Mouse (Mus musculus) left cerebral cortex, adult 18-20 months (tissue): ENCODE data around the gene Gins2. TPM values are rescaled to one million over a fixed set of nuclear protein-coding genes. Genes with fewer than 3 reads are reported as not detected.

Experiments
- DNase-seq, 2 experiments: peaks; one replicate each; pipeline ENCODE4 v3.0.0; 2021 to 2022; ENCODE audit warnings: low spot score in 2 of 2, mixed read lengths in 1 of 2
- total RNA-seq, 2 experiments: library from RNA; stranded (reverse); gene quantifications; 2 replicates each; pipeline ENCODE4 v1.2.3; 2021

Gene Gins2
- total RNA-seq, 2 experiments from 2014 or later, result 2.1 to 2.4 TPM

GRCm38 (mm10) chr8:120567731-120568130 is 21.4 kb downstream of the Gins2 start:
- DNase-seq, result no peak

DNA sequence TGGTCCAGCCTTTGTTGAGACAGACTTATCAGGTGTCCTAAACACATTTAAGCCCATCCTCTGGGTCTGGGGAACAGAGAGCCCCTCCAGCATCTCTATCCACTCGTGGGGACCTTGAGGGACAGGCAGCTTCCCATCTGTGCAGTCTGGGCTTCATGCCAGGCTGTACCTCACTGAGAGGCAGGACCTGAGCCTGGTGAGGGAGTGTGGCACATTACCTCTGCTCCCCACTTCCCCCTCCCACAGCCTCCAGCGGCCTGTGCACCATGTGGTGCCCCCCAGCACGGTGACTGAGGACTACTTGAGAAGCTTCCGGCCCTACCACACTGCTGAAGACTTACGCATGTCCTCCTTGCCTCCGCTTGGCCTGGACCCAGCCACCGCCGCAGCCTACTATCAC is 22.4 kb downstream of the Gins2 start:
- no peak for DNase-seq

DNA sequence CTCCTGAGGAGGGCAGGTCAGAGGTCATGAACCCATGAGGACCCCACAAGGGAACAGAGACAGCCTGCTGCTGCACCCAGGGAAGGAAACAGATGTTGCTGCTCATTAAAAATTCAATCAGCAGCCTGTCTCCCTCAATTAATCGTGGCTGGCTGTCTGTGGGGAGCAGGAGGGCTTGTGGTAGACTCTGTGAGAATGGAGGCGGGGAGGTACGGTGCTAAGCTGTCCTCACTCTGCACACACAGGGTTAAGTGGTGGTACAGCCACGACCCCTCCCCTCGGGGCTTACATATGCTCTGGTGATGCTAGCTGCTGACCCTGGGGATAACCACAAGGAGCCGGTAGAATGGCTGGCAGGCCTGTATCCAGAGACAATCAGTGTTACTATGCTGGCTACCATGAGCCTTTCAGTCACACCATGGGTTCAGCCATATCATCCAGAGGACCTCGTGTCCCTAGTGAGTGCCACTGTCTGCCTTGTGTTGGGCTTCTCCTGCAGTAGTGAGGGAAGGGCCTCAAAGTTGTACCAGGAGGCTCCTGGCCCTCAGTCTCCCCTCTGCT is 23.9 kb downstream of the Gins2 start:
- DNase-seq, result no peak

- DNase-seq, result peak; percentile 60 to 72
Observed at GRCm38 (mm10) chr8:120563851-120564837, 25.0 kb downstream of the Gins2 start.

DNA sequence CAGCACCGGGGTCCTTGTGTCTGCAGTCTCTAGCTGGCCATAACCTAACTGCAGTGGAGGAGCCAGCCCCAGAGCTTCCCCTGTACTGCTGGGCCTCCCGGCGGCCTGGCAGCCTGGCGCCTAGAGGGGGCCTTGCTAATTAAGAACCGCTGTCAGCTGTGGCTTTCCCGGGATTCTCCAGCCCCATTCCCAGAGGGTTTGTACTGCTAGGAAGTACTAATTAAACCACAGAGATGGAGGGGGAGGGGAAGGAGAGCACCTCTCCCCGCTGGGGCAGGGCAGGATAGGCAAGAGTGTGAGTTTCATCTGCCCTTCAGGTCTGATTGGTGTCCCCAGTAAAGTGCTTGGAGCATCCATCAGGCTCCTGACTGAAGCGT is 25.8 kb downstream of the Gins2 start:
- no peak for DNase-seq

- DNase-seq, result no peak
Observed at GRCm38 (mm10) chr8:120562680-120563347, 26.3 kb downstream of the Gins2 start.

DNA sequence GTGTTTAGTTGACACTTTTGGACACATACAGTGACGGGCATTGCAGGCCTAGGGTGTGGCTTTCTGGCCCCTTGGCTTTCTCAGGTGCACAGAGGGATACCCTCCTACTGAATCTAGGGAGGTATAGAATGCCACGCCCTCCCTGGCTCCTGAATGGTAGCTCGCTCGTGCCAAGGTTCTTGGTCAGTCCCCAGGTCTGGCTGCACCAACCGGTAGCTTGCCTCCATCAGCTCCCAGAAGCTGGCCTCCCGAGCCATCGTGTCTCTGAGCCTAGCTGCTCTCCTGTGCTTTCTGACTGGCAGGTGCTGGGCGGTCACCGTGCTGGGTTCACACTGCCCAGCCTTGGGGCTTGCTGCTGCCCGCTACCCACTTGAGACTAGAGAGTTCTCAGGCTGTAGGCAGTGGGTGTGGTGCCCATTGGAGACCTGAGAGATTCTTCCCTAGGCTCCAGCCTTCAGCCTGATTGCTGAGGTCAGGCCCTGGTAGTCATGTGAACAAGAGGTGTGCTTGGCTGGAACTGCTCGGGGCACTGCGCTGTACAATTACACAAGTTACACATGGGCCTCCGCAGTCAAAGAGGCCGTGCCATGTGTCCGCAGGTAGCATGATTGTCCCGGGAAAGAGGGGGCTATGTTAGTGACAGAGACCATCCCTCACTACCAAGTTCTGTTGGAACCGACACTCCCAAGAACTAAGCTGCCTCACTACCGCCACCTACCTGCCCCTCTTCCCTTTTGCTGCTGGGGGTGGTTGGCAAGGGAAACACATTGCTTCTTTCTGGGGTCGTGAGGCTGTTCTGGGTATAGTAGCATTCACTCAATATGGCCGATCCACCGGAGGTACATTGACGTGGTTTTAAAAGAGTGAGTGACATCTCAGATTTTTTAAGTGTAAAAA is 27.3 kb downstream of the Gins2 start:
- peak in 1 of 2 experiments; percentile 41 for DNase-seq

DNA sequence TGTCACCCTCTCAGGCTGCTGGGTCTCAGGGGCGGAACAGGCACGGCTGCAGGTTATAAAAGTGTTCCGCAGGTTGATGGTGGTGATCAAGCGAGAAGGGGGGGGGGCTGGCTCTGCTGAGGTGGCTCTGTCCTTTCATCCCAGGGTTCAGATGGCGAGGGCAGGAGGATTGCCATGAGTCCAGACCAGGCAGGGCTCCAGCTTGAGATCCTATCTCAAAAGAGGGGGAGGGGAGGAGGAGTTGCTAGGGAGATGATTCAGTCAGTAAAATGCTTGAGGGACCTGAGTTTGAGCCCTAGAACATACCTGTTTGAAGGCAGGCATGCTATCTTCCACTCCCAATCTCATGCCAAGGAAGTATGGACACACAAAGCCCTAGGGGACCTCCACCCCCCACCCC is 28.6 kb downstream of the Gins2 start:
- DNase-seq, result no peak

- DNase-seq, result no peak
Observed at GRCm38 (mm10) chr8:120559654-120560053, 29.4 kb downstream of the Gins2 start.

GRCm38 (mm10) chr8:120558162-120558561 is 30.9 kb downstream of the Gins2 start:
- DNase-seq, result no peak

DNA sequence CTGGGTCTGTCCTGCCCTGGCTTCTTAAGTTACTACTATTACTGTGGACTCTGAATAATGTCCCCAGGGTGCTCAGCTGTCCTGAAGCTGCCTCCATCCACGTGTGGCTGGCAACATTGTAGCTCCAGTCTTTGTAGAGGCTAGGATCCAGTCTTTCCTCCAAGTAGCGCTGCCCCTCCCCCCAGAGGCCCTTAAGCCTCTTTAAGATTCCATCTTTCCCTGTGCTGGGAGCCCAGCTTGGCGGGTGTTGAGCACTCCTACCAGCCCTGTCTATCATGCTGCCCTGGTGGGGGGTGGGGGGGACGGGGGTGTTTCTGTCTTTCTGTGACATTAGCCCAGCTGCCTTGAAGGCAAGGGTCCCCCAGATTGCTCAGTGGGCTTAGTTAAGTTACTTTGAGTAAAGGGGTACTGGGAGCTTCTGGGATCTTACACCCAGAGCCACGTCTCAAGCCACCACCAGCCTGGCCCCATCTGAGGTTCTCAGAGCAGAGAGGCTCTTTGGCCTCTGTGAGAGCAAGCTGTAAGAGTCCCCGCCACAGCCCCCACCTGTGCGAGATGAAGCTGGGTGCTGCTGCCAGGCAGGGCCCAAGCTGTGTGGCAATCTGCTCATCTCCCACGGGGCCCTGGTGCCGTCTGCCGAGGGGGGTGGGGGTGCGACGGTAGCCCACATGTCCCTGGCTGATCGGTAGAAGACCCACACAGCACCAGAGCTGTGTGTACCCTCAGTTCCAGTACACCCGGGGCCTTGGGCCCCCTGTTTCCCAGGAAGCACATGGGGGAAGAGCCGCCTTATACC is 31.7 kb downstream of the Gins2 start:
- DNase-seq, result peak; percentile 73 to 85

DNA sequence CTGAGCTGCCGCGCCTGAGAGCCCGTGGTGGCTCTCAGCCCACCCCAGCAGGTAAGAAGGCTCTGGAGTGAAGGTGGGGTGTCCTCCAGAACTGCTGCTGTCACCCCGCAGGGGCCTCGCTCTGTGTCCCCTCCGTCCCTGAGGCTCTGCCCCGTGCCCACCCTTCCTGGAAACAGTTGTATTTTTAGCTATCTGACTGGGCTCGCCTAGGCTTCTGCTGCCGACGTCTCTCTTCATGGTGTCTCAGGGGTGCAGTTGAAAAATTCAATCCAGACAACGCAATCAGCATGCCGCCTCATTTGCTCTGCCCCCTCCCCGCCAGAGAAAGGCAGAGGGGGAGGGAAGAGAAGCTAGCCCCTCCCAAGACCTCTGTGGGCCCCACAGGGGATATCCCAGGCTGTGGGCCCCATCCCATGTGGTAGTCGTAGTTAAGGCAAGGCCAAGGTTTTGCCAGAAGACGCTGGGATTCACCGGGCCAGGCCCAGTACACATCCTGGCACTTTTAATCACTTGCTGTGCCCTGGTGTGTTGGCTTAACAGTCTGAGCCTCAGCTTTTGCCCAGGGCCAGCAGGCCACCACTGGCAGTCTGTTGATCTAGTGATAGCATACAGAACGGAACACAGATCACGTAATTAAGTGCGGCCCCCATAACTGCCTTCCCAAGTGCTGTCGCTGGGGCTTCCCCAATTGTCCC is 32.8 kb downstream of the Gins2 start:
- DNase-seq, result no peak

- no peak for DNase-seq
Observed at GRCm38 (mm10) chr8:120554466-120555039, 34.6 kb downstream of the Gins2 start.

DNA sequence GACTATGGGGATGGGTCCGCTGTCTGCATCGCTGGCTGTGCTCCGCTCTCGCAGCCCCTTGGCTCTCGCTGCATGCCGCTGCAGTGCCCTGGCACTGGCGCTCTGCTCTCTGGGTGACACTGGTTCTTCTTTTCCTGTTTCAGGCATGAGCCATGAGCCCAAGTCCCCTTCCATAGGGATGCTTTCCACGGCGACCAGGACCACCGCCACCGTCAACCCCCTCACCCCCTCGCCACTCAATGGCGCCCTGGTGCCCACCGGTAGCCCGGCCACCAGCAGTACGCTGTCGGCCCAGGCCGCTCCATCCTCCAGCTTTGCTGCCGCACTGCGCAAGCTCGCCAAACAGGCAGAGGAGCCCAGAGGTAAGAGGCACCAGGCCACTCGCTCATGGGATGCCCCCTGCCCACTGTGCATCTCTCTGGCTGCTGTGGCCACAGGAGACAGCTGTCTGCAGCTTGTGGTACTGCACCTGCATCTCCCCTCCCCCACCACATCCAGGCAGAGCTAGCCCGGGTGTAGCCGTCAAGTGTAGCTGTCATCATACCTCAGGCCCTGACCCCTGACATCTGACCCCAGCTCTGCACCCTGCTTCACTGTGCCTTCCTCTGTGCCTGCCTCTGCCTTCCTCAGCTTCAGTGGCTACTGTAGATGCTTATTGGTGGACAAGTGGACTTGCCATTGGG is 35.5 kb downstream of the Gins2 start:
- DNase-seq, result no peak

- DNase-seq, result no peak
Observed at GRCm38 (mm10) chr8:120552509-120552908, 36.6 kb downstream of the Gins2 start.

GRCm38 (mm10) chr8:120551677-120551980 is 37.5 kb downstream of the Gins2 start:
- DNase-seq, result no peak

- DNase-seq, result no peak
Observed at GRCm38 (mm10) chr8:120550937-120551676, 38.0 kb downstream of the Gins2 start.

- no peak for DNase-seq
Observed at GRCm38 (mm10) chr8:120550430-120550829, 38.7 kb downstream of the Gins2 start.
